17 mouse cellular contexts compared by ENCODE assay signal in genomic region chr1:190541892-190542291, GRCm38 (mm10).
DNase-seq lines count a peak whose midpoint lies in the region; ATAC-seq and TF ChIP-seq lines count a peak whose summit lies in the region.
"Had no signal": no experiment of that assay in that cellular context is flagged by ENCODE, and none has a peak within 500 bp of the region (broad histone marks: within the 10 kb centered on the region; RNA-seq: fewer than 3 reads in every experiment).

No protein-coding gene starts in this region.

- no peak for TF ChIP-seq POLR2A in heart, adult 2 months (IDR thresholded peaks at IDR 0.05; ENCODE audit: insufficient read depth, low read depth, low read length)
- no peak for TF ChIP-seq POLR2A in CH12.LX (IDR thresholded peaks at IDR 0.05; ENCODE audit: low read depth, low read length)
- no peak for TF ChIP-seq POLR2A in brain, embryonic 14.5 days (IDR thresholded peaks at IDR 0.05; ENCODE audit: borderline replicate concordance, extremely low read depth, insufficient read depth, insufficient read length, poor library complexity, severe bottlenecking)

- H3K79me2 ChIP-seq in heart, adult 2 months (replicated peaks; ENCODE audit: control insufficient read depth, insufficient read depth, low read length), result no peaks in the 10 kb centered on the region
- H3K79me2 ChIP-seq in CH12.LX (replicated peaks; ENCODE audit: control insufficient read depth, extremely low read depth, insufficient read depth, poor library complexity, severe bottlenecking), result no peaks in the 10 kb centered on the region

- WGBS in heart, adult 2 months, result 34% methylated on average over 2 of the region's 2 CpGs
- 69% methylated on average over 2 of the region's 2 CpGs for WGBS in liver, postnatal 0 days (ENCODE audit: insufficient replicate concordance)
- WGBS in liver, embryonic 11.5 days, result 53% methylated on average over 2 of the region's 2 CpGs

- intact Hi-C loops in heart, adult 2 months (cut with DNase I), result no loop called here
- intact Hi-C loops in heart, postnatal 36 days (cut with DNase I), result no loop called here

- dilution Hi-C loops in CH12.LX (cut with MboI; ENCODE audit: extremely low pct_ligation_motif_present, extremely low pct_unique_long_range_greater_than_20kb, low sequenced_read_pairs), result no loop called here

- H3K9me3 ChIP-seq in liver, postnatal 0 days (ENCODE audit: low read length), result no peaks in the 10 kb centered on the region
- no peaks in the 10 kb centered on the region for H3K9me3 ChIP-seq in liver, embryonic 11.5 days (ENCODE audit: control insufficient read depth, low read length)
- H3K9me3 ChIP-seq in CH12.LX (replicated peaks; ENCODE audit: low read length), result peaks cover 3% of the 10 kb centered on the region
- H3K9me3 ChIP-seq: embryonic facial prominence, embryonic 12.5 days; forebrain, embryonic 12.5 days; liver, embryonic 13.5 days had no signal

- no peak overlapping the region for H3K27ac ChIP-seq in heart, adult 2 months
- H3K27ac ChIP-seq in liver, postnatal 0 days (ENCODE audit: low read depth), result no peak overlapping the region
- no peak overlapping the region for H3K27ac ChIP-seq in liver, embryonic 11.5 days (ENCODE audit: low read depth, low read length)
- H3K27ac ChIP-seq in CH12.LX (ENCODE audit: insufficient read depth, low read depth), result no peak overlapping the region
- H3K27ac ChIP-seq: embryonic facial prominence, embryonic 12.5 days; forebrain, embryonic 12.5 days; liver, embryonic 13.5 days; macrophage had no signal

- no peak for ATAC-seq in liver, postnatal 0 days
- no peak for ATAC-seq in liver, embryonic 11.5 days (replicated peaks; ENCODE audit: low FRiP score)
- ATAC-seq: CD4-positive, CD25-positive, alpha-beta regulatory T cell, adult 4 months; intestine, embryonic 16.5 days had no signal

- no peak overlapping the region for H3K9ac ChIP-seq in heart, adult 2 months (ENCODE audit: low read depth, low read length)
- no peak overlapping the region for H3K9ac ChIP-seq in liver, postnatal 0 days (replicated peaks)
- H3K9ac ChIP-seq in liver, embryonic 11.5 days (ENCODE audit: low read depth, low read length), result no peak overlapping the region
- H3K9ac ChIP-seq in CH12.LX (ENCODE audit: insufficient read depth, low read depth), result no peak overlapping the region
- H3K9ac ChIP-seq: embryonic facial prominence, embryonic 12.5 days; forebrain, embryonic 12.5 days; liver, embryonic 13.5 days had no signal

- no peaks in the 10 kb centered on the region for H3K4me1 ChIP-seq in heart, adult 2 months (ENCODE audit: control insufficient read depth, insufficient read depth, low read length)
- no peaks in the 10 kb centered on the region for H3K4me1 ChIP-seq in liver, postnatal 0 days (ENCODE audit: insufficient read depth)
- H3K4me1 ChIP-seq in liver, embryonic 11.5 days (replicated peaks; ENCODE audit: control insufficient read depth, insufficient read depth, low read length), result no peaks in the 10 kb centered on the region
- peaks cover 0 to under 1% of the 10 kb centered on the region in 2 experiments; a peak in 1 of 4 replicates for H3K4me1 ChIP-seq in CH12.LX (ENCODE audit: control insufficient read depth in 1 of 2, insufficient read depth in 2 of 2)
- H3K4me1 ChIP-seq: embryonic facial prominence, embryonic 12.5 days; forebrain, embryonic 12.5 days; liver, embryonic 13.5 days had no signal

- TF ChIP-seq RAD21 in CH12.LX (IDR thresholded peaks at IDR 0.05; ENCODE audit: low read depth, low read length), result peak; percentile 33

- no peaks in the 10 kb centered on the region for H3K36me3 ChIP-seq in heart, adult 2 months (ENCODE audit: control insufficient read depth, insufficient read depth, low read length)
- no peaks in the 10 kb centered on the region for H3K36me3 ChIP-seq in liver, postnatal 0 days (replicated peaks; ENCODE audit: insufficient read depth, low read length)
- no peaks in the 10 kb centered on the region for H3K36me3 ChIP-seq in liver, embryonic 11.5 days (ENCODE audit: control insufficient read depth, insufficient read depth, low read length)
- H3K36me3 ChIP-seq in CH12.LX (replicated peaks in 1 of 2; ENCODE audit: control insufficient read depth in 1 of 2, insufficient read depth in 1 of 2, low read length in 1 of 2), result no peaks in the 10 kb centered on the region
- H3K36me3 ChIP-seq: embryonic facial prominence, embryonic 12.5 days; forebrain, embryonic 12.5 days; liver, embryonic 13.5 days had no signal

- no peak for TF ChIP-seq EP300 in heart, adult 2 months (IDR thresholded peaks at IDR 0.05; ENCODE audit: insufficient read depth, low read depth, low read length)
- TF ChIP-seq EP300 in liver, postnatal 0 days (IDR thresholded peaks at IDR 0.05; ENCODE audit: low read depth), result no peak
- no peak for TF ChIP-seq EP300 in CH12.LX (IDR thresholded peaks at IDR 0.05; ENCODE audit: low read length)

- TF ChIP-seq CTCF in heart, adult 2 months (IDR thresholded peaks at IDR 0.05), result peak; percentile 26; the same call in 1 of the 2 replicates
- TF ChIP-seq CTCF in liver, postnatal 0 days (IDR thresholded peaks at IDR 0.05; ENCODE audit: low read depth), result peak; percentile 36
- peak in 1 of 2 experiments; percentile 44; a peak in 2 of 4 replicates for TF ChIP-seq CTCF in CH12.LX (conservative IDR thresholded peaks at IDR 0.05 in 1 of 2, IDR thresholded peaks at IDR 0.05 in 1 of 2; ENCODE audit: low read depth in 2 of 2, low read length in 2 of 2)
- TF ChIP-seq CTCF in brain, embryonic 14.5 days (IDR thresholded peaks at IDR 0.05; ENCODE audit: borderline replicate concordance, extremely low read depth, insufficient read depth, insufficient read length), result peak; percentile 37; the same call in 1 of the 2 replicates

- no peak for DNase-seq in heart, adult 2 months
- DNase-seq in heart, postnatal 36 days, result no peak
- DNase-seq in liver, postnatal 0 days, result peak; percentile 22
- DNase-seq in liver, embryonic 11.5 days (ENCODE audit: low spot score), result no peak
- DNase-seq in CH12.LX (ENCODE audit: extremely low read depth), result peak; percentile 45
- no peak for DNase-seq in brain, embryonic 14.5 days (ENCODE audit: low read depth)
- no peak for DNase-seq in left cerebral cortex, adult 9 months (ENCODE audit: low spot score in 2 of 2)
- no peak for DNase-seq in cerebellum, adult 11-12 months
- DNase-seq: cerebellum, adult 2 months; gastrocnemius, postnatal 10 days; liver, embryonic 13.5 days; thymus, postnatal 36 days had no signal

- in situ Hi-C loops in CH12.LX (cut with MboI; ENCODE audit: low pct_ligation_motif_present, low pct_unique_long_range_greater_than_20kb, low sequenced_read_pairs), result no loop called here

- H3K4me3 ChIP-seq in heart, adult 2 months, result no peak overlapping the region
- H3K4me3 ChIP-seq in liver, postnatal 0 days (ENCODE audit: low read depth, low read length), result no peak overlapping the region
- H3K4me3 ChIP-seq in liver, embryonic 11.5 days (ENCODE audit: low read depth, low read length), result no peak overlapping the region
- no peak overlapping the region for H3K4me3 ChIP-seq in CH12.LX (replicated peaks in 1 of 3; ENCODE audit: low read depth in 2 of 3, low read length in 2 of 3, poor library complexity in 1 of 3)
- H3K4me3 ChIP-seq: embryonic facial prominence, embryonic 12.5 days; forebrain, embryonic 12.5 days; liver, embryonic 13.5 days had no signal

- H3K4me2 ChIP-seq in liver, postnatal 0 days (ENCODE audit: low read depth, low read length), result no peak overlapping the region
- H3K4me2 ChIP-seq in liver, embryonic 11.5 days, result no peak overlapping the region
- H3K4me2 ChIP-seq in CH12.LX (ENCODE audit: insufficient read depth, low read depth, poor library complexity, severe bottlenecking), result no peak overlapping the region
- H3K4me2 ChIP-seq: embryonic facial prominence, embryonic 12.5 days; forebrain, embryonic 12.5 days; liver, embryonic 13.5 days had no signal

- H3K27me3 ChIP-seq in heart, adult 2 months (ENCODE audit: control insufficient read depth, insufficient read depth, low read length), result no peaks in the 10 kb centered on the region
- no peaks in the 10 kb centered on the region for H3K27me3 ChIP-seq in liver, postnatal 0 days (ENCODE audit: insufficient read depth, low read length)
- no peaks in the 10 kb centered on the region for H3K27me3 ChIP-seq in liver, embryonic 11.5 days (replicated peaks; ENCODE audit: control insufficient read depth, insufficient read depth, low read length)
- no peaks in the 10 kb centered on the region for H3K27me3 ChIP-seq in CH12.LX (replicated peaks)
- H3K27me3 ChIP-seq: embryonic facial prominence, embryonic 12.5 days; liver, embryonic 13.5 days had no signal

TF ChIP-seq in CH12.LX, 34 proteins besides CTCF, POLR2A, EP300 and RAD21:
- TF ChIP-seq ELF1 (IDR thresholded peaks at IDR 0.05; ENCODE audit: low read depth, low read length) (peak; percentile 94), MEF2A (IDR thresholded peaks at IDR 0.05; ENCODE audit: borderline replicate concordance, low read depth, low read length) (no peak), HCFC1 (IDR thresholded peaks at IDR 0.05; ENCODE audit: low read depth, low read length) (peak; percentile 60), SMC3 (IDR thresholded peaks at IDR 0.05; ENCODE audit: low read depth, low read length) (peak; percentile 7; the same call in 1 of the 2 replicates), USF2 (conservative IDR thresholded peaks at IDR 0.05; ENCODE audit: low read depth, low read length) (no peak), BHLHE40 (IDR thresholded peaks at IDR 0.05; ENCODE audit: low read depth, low read length) (no peak), ZNF384 (IDR thresholded peaks at IDR 0.05; ENCODE audit: low read depth, low read length) (no peak), CHD2 (IDR thresholded peaks at IDR 0.05; ENCODE audit: low read length) (no peak), MAZ (IDR thresholded peaks at IDR 0.05; ENCODE audit: low read depth, low read length) (no peak), JUND (conservative IDR thresholded peaks at IDR 0.05; ENCODE audit: low read depth, low read length) (no peak), NRF1 (IDR thresholded peaks at IDR 0.05; ENCODE audit: low read depth, low read length) (no peak), ZMIZ1 (IDR thresholded peaks at IDR 0.05; ENCODE audit: low read depth, low read length) (no peak), UBTF (IDR thresholded peaks at IDR 0.05; ENCODE audit: low read depth, low read length) (no peak)

Comparison
In these comparisons a context has a peak if more than half of its experiments do, and no peak if none do; other contexts are left out.
1. DNase-seq: peak in liver, postnatal 0 days (single experiment) and CH12.LX (single experiment); none in heart, adult 2 months (0 of 2), heart, postnatal 36 days (0 of 2), liver, embryonic 11.5 days (single experiment), brain, embryonic 14.5 days (single experiment), left cerebral cortex, adult 9 months (0 of 2) and cerebellum, adult 11-12 months (single experiment).